Mouse (Mus musculus): ENCODE data around the gene Ptchd1.

Gene Ptchd1

GRCm38 (mm10) chrX:155623701-155624281, at the start of gene Ptchd1:
Gene Ptchd1 (minus strand): TSS chrX:155623814.
- peak; percentile 68 to 76 for DNase-seq

- peak; percentile 59 to 72 for DNase-seq
These were observed 34.4 kb upstream of the Ptchd1 start for GRCm38 (mm10) chrX:155657971-155658370.

GRCm38 (mm10) chrX:155645975-155646374, 22.4 kb upstream of the Ptchd1 start:
- no peak for DNase-seq

- DNase-seq, result peak in 1 of 2 experiments; percentile 49
These were observed 20.4 kb upstream of the Ptchd1 start for GRCm38 (mm10) chrX:155643975-155644374.

GRCm38 (mm10) chrX:155625671-155626196, 2.1 kb upstream of the Ptchd1 start:
- peak; percentile 20 to 29 for DNase-seq

GRCm38 (mm10) chrX:155624895-155625294, 1.3 kb upstream of the Ptchd1 start:
- no peak for DNase-seq

GRCm38 (mm10) chrX:155624341-155624841, 777 bp upstream of the Ptchd1 start, which contains the start of gene Gm15155:
Gene Gm15155 (plus strand): TSS chrX:155624741.
- peak; percentile 58 to 60 for DNase-seq

GRCm38 (mm10) chrX:155622961-155623599, 534 bp downstream of the Ptchd1 start:
- peak; percentile 71 to 73 for DNase-seq

GRCm38 (mm10) chrX:155622527-155622926, 1.1 kb downstream of the Ptchd1 start:
- peak; percentile 64 to 68 for DNase-seq

- no peak for DNase-seq
These were observed 22.4 kb downstream of the Ptchd1 start for GRCm38 (mm10) chrX:155601196-155601595.

- no peak for DNase-seq
These were observed 27.2 kb downstream of the Ptchd1 start for GRCm38 (mm10) chrX:155596390-155596789.

- DNase-seq, result no peak
These were observed 28.9 kb downstream of the Ptchd1 start for GRCm38 (mm10) chrX:155594685-155595084.

GRCm38 (mm10) chrX:155592467-155592866, 31.1 kb downstream of the Ptchd1 start:
- no peak for DNase-seq

GRCm38 (mm10) chrX:155591490-155591889, 32.1 kb downstream of the Ptchd1 start:
- DNase-seq, result peak; percentile 70 to 84

- DNase-seq, result no peak
These were observed 39.0 kb downstream of the Ptchd1 start for GRCm38 (mm10) chrX:155584586-155584985.

GRCm38 (mm10) chrX:155579791-155580190, 43.8 kb downstream of the Ptchd1 start:
- no peak for DNase-seq

GRCm38 (mm10) chrX:155572396-155572795, 51.2 kb downstream of the Ptchd1 start:
- no peak for DNase-seq

GRCm38 (mm10) chrX:155543780-155544179, 79.8 kb downstream of the Ptchd1 start:
- DNase-seq, result no peak

Measured in cerebellum, postnatal 25 days (tissue).